Mouse (Mus musculus) limb, embryonic 14.5 days (tissue): Measurements from ENCODE around the gene Pomp. TPM values are rescaled to one million over a fixed set of nuclear protein-coding genes. Genes with fewer than 3 reads are reported as not detected.
"Not testable (repeated sequence)": the region's sequence is repeated elsewhere in the genome, so short reads cannot be mapped to it uniquely, and the experiment has no call there.

Experiments used
- ATAC-seq: fragments of 200-750 bp; cut with Nextera tagmentation; 2 replicates; pipeline ENCODE4 v1.8.0; 2017; ENCODE audit warnings: low read depth, moderate number of reproducible peaks, moderate TSS enrichment; ENCODE audit not compliant: low FRiP score
- DNase-seq: peaks from one replicate; pipeline ENCODE4 v3.0.0-alpha.2; 2015; ENCODE audit warnings: low spot score
- H3K27ac ChIP-seq: fragments of 300-500 bp; sonication (generic); replicated peaks from 2 replicates; pipeline ENCODE4 v1.5.1; 2014; ENCODE audit warnings: low read depth, mild to moderate bottlenecking, low read length, moderate library complexity, mixed read lengths
- H3K27me3 ChIP-seq: fragments of 300-500 bp; sonication (generic); 2 replicates; pipeline ENCODE4 v1.6.1; 2014; ENCODE audit warnings: low read length, mixed read lengths; ENCODE audit not compliant: control insufficient read depth, insufficient read depth
- H3K36me3 ChIP-seq: fragments of 300-500 bp; sonication (generic); 2 replicates; pipeline ENCODE4 v1.6.1; 2014; ENCODE audit warnings: mild to moderate bottlenecking, low read length, moderate library complexity, mixed read lengths; ENCODE audit not compliant: control insufficient read depth, insufficient read depth
- H3K4me1 ChIP-seq: fragments of 300-500 bp; sonication (generic); 2 replicates; pipeline ENCODE4 v1.6.1; 2014; ENCODE audit warnings: antibody characterized with exemption, low read length, mixed read lengths; ENCODE audit not compliant: control insufficient read depth, insufficient read depth
- H3K4me2 ChIP-seq: fragments of 300-500 bp; sonication (generic); replicated peaks from 2 replicates; pipeline ENCODE4 v1.6.1; 2014; ENCODE audit warnings: low read depth, mild to moderate bottlenecking, low read length, moderate library complexity; ENCODE audit not compliant: severe bottlenecking
- H3K4me3 ChIP-seq: fragments of 300-500 bp; sonication (generic); replicated peaks from 2 replicates; pipeline ENCODE4 v1.5.1; 2014; ENCODE audit warnings: low read length
- H3K9ac ChIP-seq: fragments of 300-500 bp; sonication (generic); 2 replicates; pipeline ENCODE4 v1.6.1; 2014; ENCODE audit warnings: mild to moderate bottlenecking, low read depth, low read length, moderate library complexity; ENCODE audit not compliant: severe bottlenecking
- H3K9me3 ChIP-seq: fragments of 300-500 bp; sonication (generic); 2 replicates; pipeline ENCODE4 v1.6.1; 2016; ENCODE audit warnings: low read length; ENCODE audit not compliant: control insufficient read depth
- POLR2A ChIP-seq: fragments of 200-500 bp; IDR thresholded peaks from 2 replicates; pipeline ENCODE4 v1.8.0; 2012; ENCODE audit warnings: inconsistent platforms, mild to moderate bottlenecking, moderate library complexity, borderline replicate concordance; ENCODE audit not compliant: insufficient read depth, insufficient read length; ENCODE audit errors: extremely low read depth
- WGBS: fragments of 180-500 bp; shearing (Covaris S2); extraction: QIAGEN DNeasy Blood & Tissue Kit; methylation state at CpG from one replicate; pipeline ENCODE4 v1.1.7; 2014; 5-methylcytosine and 5-hydroxymethylcytosine counted together
- polyA plus RNA-seq, 2 experiments: library from polyadenylated mRNA; depleted of rRNA in 1 of 2; stranded (reverse) in 1 of 2; unstranded in 1 of 2; fragments of >200 nt; fragmentation: Nextera tagmentation in 1 of 2; extraction: Ambion mirVana in 1 of 2; gene quantifications; 2 replicates each; pipeline versions ENCODE4 v1.2.1 to v1.2.3; 2012 to 2014

The Pomp gene
- polyA plus RNA-seq, 2 experiments = 270 to 484 TPM

DNA sequence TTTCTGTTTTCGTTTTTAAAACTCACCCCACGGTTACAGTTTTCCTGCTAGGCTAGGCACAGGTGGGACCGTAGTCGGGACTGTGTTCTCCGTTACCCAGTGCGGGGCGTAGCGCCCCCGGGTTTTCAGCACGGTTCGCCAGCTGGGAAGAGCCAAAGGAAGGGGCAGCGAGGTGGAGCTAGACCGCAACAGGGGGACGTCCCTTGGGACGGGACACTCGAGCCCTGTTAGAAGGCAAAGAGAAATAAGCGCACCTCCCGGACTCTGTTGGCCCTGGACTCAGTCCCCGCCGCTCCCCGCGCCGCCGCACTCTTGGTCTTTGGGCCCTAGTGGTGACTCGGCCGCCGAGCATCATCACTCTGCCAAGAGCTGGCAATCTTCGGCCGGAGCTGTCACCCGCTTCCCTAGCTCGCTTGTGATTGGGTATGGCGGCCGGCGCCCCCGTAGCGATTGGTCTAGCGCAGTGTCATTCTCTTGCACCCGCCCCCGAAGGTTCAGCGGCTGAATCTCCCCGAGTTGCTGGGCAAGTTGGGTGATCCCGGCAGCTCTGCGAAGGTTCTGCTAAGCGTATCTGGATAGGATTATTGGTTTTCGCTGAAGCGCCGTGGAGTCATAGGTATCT, 34.3 kb downstream of the Pomp start, which contains the start of gene Slc46a3:
Slc46a3 (minus strand) TSS at position 361 of the 622 bp plus-strand sequence.
- Histone ChIP-seq H3K4me2 (peak within 1 kb of the TSS; percentile 98), H3K9ac (peak within 1 kb of the TSS; percentile 45), H3K9me3 (no peaks in the 10 kb centered on the region), H3K4me1 (no peaks in the 10 kb centered on the region; the same call in 1 of the 2 replicates), H3K36me3 (no peaks in the 10 kb centered on the region), H3K4me3 (peak within 1 kb of the TSS; percentile 63), H3K27me3 (peaks cover 9% of the 10 kb centered on the region; the same call in 1 of the 2 replicates), H3K27ac (no peak within 1 kb of the TSS)
- DNase-seq = peak; percentile 86
- peak; percentile 99 for ATAC-seq
- 1% methylated on average over 41 of the region's 47 CpGs for WGBS
- TF ChIP-seq POLR2A = no peak

DNA sequence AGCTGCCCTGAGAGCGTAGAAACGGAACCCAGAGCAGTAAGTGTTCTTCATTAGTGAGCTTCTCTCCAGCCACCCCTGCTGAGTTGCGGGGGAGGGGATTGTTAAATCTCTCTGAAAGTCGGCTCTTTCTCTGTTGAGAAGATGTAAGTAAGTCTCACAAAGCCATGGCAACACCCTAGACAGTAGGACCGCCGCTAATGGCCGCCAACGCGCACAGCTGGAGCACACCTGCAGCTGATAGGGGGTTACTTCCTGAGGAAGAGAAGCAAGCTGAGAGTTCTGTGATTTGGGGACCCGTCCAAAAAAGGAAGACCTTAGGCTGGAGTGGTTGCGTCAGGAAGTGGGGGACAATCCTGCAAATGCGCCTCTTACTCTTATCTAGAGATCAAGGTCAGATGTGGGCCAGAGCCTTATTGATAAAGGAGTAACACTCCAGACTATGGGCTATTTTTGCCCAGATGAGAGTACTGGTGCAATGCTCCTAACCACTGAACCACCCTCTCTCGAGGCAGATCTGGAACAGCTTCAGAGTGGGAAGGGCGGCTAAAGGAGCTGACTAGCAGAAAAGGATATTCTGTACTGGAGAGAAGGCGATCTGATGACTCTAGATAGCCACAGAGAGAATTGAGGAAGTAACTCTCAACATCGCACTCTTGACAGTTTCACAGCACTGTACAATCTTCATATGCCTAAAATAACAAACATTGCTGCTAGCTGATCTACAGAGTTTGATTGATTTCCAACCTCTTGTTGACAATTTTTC, 35.4 kb downstream of the Pomp start:
- H3K4me3 ChIP-seq = 0 out of 2 replicates have a peak overlapping the region, but pooled peaks have one; percentile 63
- ATAC-seq (no peak), DNase-seq (no peak)
- WGBS = 22% methylated on average over 16 of the region's 16 CpGs
- H3K9ac ChIP-seq = no peak overlapping the region
- no peaks in the 10 kb centered on the region; the same call in 1 of the 2 replicates for H3K4me1 ChIP-seq
- H3K27me3 ChIP-seq = peaks cover 9% of the 10 kb centered on the region; the same call in 1 of the 2 replicates
- no peak for TF ChIP-seq POLR2A
- H3K27ac ChIP-seq = no peak overlapping the region
- no peaks in the 10 kb centered on the region for H3K36me3 ChIP-seq
- no peaks in the 10 kb centered on the region for H3K9me3 ChIP-seq
- peak overlapping the region; percentile 98 for H3K4me2 ChIP-seq

DNA sequence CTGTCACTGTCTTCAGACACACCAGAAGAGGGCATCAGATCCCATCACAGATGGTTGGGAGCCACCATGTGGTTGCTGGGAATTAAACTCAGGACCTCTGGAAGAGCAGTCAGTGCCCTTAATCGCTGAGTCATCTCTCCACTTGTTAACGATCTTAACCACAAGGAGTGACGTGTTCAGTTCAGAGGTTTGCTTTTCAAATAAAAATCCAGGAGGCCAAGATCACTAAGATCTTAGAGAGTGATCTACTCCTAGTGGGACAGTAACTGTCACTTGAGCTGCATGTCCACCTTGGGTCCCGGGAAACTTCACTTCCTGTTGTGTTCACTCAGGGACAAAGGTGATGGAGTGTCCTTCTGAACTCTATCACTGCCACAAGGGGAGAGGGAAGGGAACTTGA, 36.2 kb downstream of the Pomp start:
- H3K27ac ChIP-seq, H3K4me2 ChIP-seq, H3K27me3 ChIP-seq, DNase-seq, H3K36me3 ChIP-seq, H3K9me3 ChIP-seq, ATAC-seq, H3K4me3 ChIP-seq, H3K4me1 ChIP-seq, H3K9ac ChIP-seq: not testable (repeated sequence)
- WGBS = 63% methylated on average over 4 of the region's 4 CpGs

- no peak for ATAC-seq
- DNase-seq = no peak
- Histone ChIP-seq H3K36me3 (no peaks in the 10 kb centered on the region), H3K4me2 (no peak overlapping the region), H3K9ac (no peak overlapping the region), H3K4me1 (no peaks in the 10 kb centered on the region; the same call in 1 of the 2 replicates), H3K27me3 (peaks cover 6% of the 10 kb centered on the region; the same call in 1 of the 2 replicates), H3K4me3 (no peak overlapping the region), H3K27ac (no peak overlapping the region), H3K9me3 (no peaks in the 10 kb centered on the region)
- no peak for TF ChIP-seq POLR2A
- 67% methylated on average over 2 of the region's 2 CpGs for WGBS
These were observed 38.0 kb downstream of the Pomp start for GRCm38 (mm10) chr5:147898254-147898653.

DNA sequence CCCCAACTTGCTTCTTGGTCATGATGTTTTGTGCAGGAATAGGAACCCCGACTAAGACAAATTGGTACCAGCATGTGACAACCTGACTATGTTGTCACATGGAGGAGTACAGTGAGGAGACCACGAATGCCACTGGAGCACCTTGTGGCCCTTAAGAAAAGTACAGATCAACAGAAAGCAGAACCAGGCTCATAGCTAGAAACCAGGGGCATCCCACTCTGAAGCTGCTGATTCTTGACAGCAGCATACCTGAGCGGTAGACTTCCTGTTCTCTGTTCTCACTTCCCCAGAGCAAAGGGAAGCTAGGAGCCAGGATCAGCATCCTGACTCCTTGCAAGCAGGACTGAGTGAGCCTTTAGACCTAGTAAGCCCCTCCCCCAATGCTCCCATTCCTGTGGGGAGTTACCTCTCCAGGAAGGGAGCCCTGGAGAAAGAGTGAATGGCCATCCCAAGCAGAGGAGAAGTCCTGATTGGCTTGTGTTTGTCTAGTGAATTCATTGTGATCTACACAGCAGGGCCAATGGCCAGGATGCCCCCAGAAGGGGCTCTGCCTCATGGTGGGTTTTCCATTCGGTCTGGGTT, 38.8 kb downstream of the Pomp start:
- H3K9me3 ChIP-seq = no peaks in the 10 kb centered on the region
- H3K4me3 ChIP-seq = no peak overlapping the region
- H3K9ac ChIP-seq = no peak overlapping the region
- DNase-seq (no peak), ATAC-seq (no peak)
- no peaks in the 10 kb centered on the region; the same call in 1 of the 2 replicates for H3K4me1 ChIP-seq
- WGBS = 62% methylated on average over 4 of the region's 4 CpGs
- H3K36me3 ChIP-seq = no peaks in the 10 kb centered on the region
- no peaks in the 10 kb centered on the region for H3K27me3 ChIP-seq
- no peak overlapping the region for H3K4me2 ChIP-seq
- no peak overlapping the region for H3K27ac ChIP-seq
- TF ChIP-seq POLR2A = no peak
